Mouse (Mus musculus) layer of hippocampus, adult 9-11 months (tissue): ENCODE measurements around the gene Troap.

Experiments used
- DNase-seq: peaks from one replicate; pipeline ENCODE4 v3.0.0; 2022

Troap gene

GRCm38 (mm10) chr15:99087253-99088075 lies 13.1 kb downstream of the Troap start, which contains the start of gene C1ql4:
Gene C1ql4 (minus strand): TSS chr15:99087817.
- no peak for DNase-seq

GRCm38 (mm10) chr15:99088292-99088691 lies 13.9 kb downstream of the Troap start:
- DNase-seq: peak; percentile 34

GRCm38 (mm10) chr15:99089069-99089468 lies 14.7 kb downstream of the Troap start:
- DNase-seq: no peak

- DNase-seq: no peak
Measured at GRCm38 (mm10) chr15:99092870-99093269, 18.5 kb downstream of the Troap start, which contains the start of gene Dnajc22. Gene Dnajc22 (plus strand): TSS chr15:99093170.

GRCm38 (mm10) chr15:99093291-99094258 lies 19.2 kb downstream of the Troap start:
- peak; percentile 46 for DNase-seq

- DNase-seq: no peak
Measured at GRCm38 (mm10) chr15:99094631-99095270, 20.4 kb downstream of the Troap start.

- DNase-seq: no peak
Measured at GRCm38 (mm10) chr15:99095356-99095755, 21.0 kb downstream of the Troap start.

GRCm38 (mm10) chr15:99096061-99096793 lies 21.9 kb downstream of the Troap start:
- DNase-seq: no peak

GRCm38 (mm10) chr15:99096831-99097500 lies 22.6 kb downstream of the Troap start:
- DNase-seq: no peak

- no peak for DNase-seq
Measured at GRCm38 (mm10) chr15:99097840-99098492, 23.6 kb downstream of the Troap start.

- no peak for DNase-seq
Measured at GRCm38 (mm10) chr15:99098493-99098861, 24.1 kb downstream of the Troap start.

GRCm38 (mm10) chr15:99099139-99099556 lies 24.8 kb downstream of the Troap start:
- DNase-seq: no peak

- DNase-seq: no peak
Measured at GRCm38 (mm10) chr15:99099984-99100383, 25.6 kb downstream of the Troap start.

GRCm38 (mm10) chr15:99105238-99105637 lies 30.9 kb downstream of the Troap start:
- no peak for DNase-seq

GRCm38 (mm10) chr15:99107866-99108265 lies 33.5 kb downstream of the Troap start:
- no peak for DNase-seq

GRCm38 (mm10) chr15:99111139-99111538 lies 36.8 kb downstream of the Troap start:
- no peak for DNase-seq

GRCm38 (mm10) chr15:99111809-99112208 lies 37.4 kb downstream of the Troap start:
- DNase-seq: no peak

GRCm38 (mm10) chr15:99112843-99113395 lies 38.5 kb downstream of the Troap start:
- no peak for DNase-seq

- no peak for DNase-seq
Measured at GRCm38 (mm10) chr15:99113396-99113975, 39.1 kb downstream of the Troap start.

- no peak for DNase-seq
Measured at GRCm38 (mm10) chr15:99114312-99115064, 40.1 kb downstream of the Troap start.
